Mouse (Mus musculus): Measurements from ENCODE around the gene Creld1.

Creld1 gene

DNA sequence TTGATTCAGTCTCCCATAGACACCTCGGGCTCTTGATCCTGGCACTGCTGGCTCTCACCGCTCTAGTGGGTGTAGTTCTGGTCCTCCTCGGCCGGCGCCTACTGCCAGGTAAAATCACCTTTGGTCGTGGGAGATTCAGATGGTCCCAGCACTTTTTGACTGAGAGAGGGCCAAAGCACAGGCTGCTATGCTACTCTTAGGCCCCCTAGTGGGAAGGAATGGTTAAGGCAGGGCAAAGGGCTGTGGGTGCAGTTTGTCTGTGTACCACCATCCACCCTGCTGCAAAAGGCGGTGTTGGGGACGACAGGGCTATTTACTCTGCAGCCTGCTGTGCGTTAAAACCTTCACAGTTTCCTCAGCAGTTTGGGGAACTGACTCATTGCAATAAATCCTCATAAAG, 14.1 kb upstream of the Creld1 start:
- ATAC-seq (ENCODE audit: insufficient number of reproducible peaks, low FRiP score, low TSS enrichment), result peak; percentile 57; the same call in 1 of the 2 replicates

DNA sequence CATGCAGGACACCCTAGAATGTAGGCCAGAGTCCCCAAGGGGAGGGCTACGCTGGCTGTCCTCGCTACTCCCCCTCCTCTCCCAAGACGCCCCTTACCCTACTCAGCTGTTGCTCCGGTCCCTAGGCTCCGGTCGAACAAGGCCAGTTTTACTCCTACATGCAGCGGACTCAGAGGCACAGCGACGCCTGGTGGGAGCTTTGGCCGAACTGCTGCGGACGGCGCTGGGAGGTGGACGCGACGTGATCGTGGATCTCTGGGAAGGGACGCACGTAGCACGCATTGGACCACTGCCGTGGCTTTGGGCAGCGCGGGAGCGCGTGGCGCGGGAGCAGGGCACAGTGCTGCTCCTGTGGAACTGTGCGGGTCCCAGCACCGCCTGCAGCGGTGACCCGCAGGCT, 13.7 kb upstream of the Creld1 start:
- peak; percentile 63; the same call in 1 of the 2 replicates for ATAC-seq (ENCODE audit: insufficient number of reproducible peaks, low FRiP score, low TSS enrichment)

DNA sequence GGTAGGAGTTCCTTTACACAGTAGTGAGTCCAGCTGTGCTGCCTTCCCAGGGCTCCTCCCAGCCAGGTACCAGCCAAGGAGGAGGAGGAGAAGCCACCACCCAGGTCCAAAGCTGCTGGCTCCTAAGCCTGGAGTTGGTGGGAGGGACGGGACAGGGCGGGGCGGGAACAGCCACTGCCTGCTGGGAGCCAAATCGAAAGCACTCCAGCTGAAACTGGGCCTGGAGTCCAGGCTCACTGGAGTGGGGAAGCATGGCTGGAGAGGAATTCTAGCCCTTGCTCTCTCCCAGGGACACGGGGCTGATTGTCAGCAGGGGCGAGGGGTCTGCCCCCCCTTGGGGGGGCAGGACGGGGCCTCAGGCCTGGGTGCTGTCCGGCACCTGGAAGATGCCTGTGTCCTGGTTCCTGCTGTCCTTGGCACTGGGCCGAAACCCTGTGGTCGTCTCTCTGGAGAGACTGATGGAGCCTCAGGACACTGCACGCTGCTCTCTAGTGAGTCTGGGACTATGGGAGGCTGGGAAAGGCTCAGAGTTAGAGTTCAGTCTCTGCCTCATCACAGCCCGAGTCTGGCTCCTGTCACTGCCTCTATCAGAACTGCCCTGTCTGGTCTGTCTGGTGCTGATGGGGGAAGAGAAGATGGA, 11.7 kb upstream of the Creld1 start, which contains the start of gene Il17rc:
Gene Il17rc, plus strand, starts transcription at position 131 of the 640 bp plus-strand sequence.
- ATAC-seq (ENCODE audit: insufficient number of reproducible peaks, low FRiP score, low TSS enrichment), result no peak

DNA sequence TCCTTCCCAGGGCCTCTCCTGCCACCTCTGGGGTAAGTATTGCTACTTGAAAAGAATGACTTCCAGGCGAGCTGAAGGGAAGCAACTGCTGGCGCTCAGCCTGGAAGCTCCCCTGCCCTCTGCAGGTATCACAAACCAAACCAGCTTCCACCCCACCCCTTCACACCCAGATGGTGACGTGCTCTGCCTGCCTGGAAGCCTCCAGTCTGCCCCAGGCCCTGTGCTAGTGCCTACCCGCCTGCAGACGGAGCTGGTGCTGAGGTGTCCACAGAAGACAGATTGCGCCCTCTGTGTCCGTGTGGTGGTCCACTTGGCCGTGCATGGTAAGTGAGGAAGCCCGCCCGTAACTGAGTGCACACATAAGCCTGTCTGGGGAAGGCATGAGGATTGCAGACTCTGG, 11.0 kb upstream of the Creld1 start:
- ATAC-seq (ENCODE audit: insufficient number of reproducible peaks, low FRiP score, low TSS enrichment), result no peak

DNA sequence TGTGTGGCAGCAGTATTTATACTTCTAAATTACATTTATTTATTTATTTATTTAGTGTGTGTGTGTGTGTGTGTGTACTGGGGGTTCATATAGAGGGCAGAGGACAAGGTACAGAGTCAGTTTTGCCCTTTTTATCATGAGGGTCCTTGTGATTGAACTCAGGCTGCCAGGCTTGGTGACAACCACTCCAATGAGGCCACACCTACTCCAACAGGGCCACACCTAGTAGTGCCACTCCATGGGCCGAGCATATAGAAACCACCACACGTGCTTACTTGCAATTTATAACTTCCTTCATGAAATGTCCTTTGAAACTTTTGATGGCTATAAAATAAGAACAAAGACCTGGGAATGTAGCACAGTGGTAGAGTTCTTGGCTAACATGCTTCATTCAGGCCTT, 9.9 kb upstream of the Creld1 start:
- ATAC-seq (ENCODE audit: insufficient number of reproducible peaks, low FRiP score, low TSS enrichment), result no peak

DNA sequence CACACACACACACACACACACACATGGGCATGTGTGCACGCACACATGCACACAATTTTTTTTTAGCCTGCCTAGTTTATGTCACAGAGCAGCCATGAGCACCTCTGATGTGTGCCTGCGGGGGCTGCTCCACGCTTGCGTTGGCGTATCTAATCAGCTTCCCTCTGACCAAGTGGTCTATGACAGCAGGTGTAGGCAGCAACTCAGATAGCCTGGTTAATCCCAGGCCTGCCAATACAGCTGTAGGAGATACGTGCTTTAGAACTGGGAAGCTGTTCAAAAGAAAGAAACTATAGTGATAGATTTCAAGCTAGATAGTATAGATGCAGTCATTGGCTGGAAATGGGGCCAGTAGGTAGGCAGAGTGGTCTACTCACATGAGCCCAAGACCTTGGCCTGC, 9.4 kb upstream of the Creld1 start:
- ATAC-seq (ENCODE audit: insufficient number of reproducible peaks, low FRiP score, low TSS enrichment), result no peak

DNA sequence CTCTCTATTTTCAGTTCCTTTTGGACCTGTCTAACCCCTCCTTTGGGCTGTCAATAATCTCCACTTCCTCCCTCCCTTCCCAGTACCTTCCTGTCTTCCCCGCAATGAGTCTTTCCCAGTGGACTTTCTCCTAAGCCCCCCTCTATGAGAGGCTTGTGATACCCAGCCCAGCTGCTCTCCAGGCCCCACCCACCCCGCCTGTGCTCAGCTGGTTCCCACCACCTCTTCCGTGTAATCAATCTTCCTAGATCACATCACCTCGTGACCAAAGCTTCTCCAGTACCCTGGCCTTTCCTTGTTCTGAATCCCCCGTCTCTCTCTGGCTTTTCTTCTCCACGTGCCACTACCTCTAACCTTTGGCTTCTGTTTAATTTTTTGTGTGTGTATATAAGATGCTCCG, 5.7 kb upstream of the Creld1 start:
- ATAC-seq (ENCODE audit: insufficient number of reproducible peaks, low FRiP score, low TSS enrichment), result no peak

DNA sequence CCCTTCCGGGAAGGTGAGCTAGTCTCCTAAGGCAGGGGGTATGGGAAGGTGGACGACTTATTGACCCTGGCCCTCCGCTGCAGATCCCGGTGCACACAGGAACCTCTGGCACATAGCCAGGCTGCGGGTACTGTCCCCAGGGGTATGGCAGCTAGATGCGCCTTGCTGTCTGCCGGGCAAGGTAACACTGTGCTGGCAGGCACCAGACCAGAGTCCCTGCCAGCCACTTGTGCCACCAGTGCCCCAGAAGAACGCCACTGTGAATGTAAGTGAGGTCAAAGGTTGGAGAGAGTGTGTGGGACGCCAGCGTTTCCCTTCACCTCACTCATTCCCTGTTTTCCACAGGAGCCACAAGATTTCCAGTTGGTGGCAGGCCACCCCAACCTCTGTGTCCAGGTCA, 4.2 kb upstream of the Creld1 start:
- no peak for ATAC-seq (ENCODE audit: insufficient number of reproducible peaks, low FRiP score, low TSS enrichment)

DNA sequence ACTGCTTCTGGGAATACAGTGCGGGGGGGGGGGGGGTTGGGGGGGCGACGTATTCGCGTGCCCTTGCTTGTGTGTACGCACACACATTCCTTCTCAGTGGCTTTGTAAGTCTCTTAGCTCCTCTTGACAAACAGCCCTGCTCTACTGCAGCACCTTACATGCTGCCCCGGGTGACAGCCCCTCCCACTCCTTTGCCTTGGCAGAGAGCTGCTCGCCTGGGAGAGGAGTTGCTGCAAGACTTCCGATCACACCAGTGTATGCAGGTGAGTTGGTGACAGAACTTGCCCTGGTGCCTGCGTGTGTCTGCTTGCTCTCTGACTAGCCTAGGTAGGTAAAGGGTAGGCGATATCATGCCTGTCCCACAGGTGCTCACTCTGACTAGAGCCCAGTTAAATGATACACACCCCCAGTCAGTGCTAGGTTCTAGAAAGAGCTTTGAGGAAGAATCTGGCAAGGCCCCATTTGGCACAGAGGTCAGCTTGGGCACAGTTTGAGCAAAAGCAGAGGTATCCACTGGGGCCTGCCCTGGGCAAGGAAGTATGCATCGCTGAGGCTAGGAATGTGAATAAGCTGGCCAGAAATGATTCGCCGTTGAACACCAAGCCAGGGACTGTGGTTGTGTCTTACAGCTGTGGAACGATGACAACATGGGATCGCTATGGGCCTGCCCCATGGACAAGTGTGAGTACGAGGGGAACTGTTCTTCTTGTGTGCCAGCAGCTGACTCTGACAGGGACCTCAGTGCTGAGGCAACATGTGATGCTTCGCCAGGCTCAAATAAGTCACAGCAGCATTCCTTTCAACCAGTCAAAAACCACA, 2.3 kb upstream of the Creld1 start:
- no peak for ATAC-seq (ENCODE audit: insufficient number of reproducible peaks, low FRiP score, low TSS enrichment)

DNA sequence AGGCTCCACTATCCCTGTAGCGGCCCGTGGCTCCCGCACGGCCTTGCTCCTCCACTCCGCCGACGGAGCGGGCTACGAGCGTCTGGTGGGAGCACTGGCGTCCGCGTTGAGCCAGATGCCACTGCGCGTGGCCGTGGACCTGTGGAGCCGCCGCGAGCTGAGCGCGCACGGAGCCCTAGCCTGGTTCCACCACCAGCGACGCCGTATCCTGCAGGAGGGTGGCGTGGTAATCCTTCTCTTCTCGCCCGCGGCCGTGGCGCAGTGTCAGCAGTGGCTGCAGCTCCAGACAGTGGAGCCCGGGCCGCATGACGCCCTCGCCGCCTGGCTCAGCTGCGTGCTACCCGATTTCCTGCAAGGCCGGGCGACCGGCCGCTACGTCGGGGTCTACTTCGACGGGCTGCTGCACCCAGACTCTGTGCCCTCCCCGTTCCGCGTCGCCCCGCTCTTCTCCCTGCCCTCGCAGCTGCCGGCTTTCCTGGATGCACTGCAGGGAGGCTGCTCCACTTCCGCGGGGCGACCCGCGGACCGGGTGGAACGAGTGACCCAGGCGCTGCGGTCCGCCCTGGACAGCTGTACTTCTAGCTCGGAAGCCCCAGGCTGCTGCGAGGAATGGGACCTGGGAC, 509 bp upstream of the Creld1 start:
- peak; percentile 57 for ATAC-seq (ENCODE audit: insufficient number of reproducible peaks, low FRiP score, low TSS enrichment)

DNA sequence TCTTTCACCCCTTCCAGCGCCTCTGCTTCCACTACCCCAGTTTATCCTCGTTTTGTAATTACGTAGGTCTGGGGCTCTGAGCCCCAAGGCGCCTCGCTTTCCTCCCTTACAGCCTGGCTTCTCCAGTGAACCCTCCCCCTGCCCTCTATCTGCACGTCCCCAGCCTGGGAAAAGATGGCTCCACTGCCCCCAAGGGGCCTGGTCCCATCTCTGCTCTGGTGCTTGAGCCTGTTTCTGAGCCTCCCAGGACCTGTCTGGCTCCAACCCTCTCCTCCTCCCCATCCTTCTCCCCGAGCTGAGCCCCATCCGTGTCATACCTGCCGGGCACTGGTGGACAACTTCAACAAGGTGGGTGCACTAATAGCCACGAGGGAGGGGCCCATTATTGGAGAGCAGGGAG, 632 bp downstream of the Creld1 start:
- ATAC-seq (ENCODE audit: insufficient number of reproducible peaks, low FRiP score, low TSS enrichment), result peak; percentile 22; the same call in 1 of the 2 replicates

DNA sequence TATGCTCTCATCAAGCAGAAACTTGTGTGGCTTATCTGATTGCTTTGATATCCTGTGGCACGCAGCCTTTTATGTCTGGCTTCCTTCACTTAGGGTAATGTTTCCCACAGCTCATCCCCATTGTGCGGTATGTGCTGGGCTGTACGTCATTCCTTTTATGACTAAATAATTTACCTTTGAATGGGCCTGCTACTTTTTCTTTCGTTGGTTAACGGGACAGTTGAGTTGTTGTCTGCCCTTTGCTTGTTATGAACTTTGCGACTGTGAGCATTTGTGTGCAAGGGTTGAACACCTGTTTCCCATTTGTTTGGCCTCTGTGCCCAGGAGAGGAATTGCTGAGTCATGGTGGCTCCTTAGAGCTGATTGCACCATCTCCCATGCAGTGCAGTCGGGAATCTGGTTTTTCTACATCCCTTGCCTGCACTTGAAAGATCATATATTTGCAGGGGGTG, 4.1 kb downstream of the Creld1 start:
- no peak for ATAC-seq (ENCODE audit: insufficient number of reproducible peaks, low FRiP score, low TSS enrichment)

DNA sequence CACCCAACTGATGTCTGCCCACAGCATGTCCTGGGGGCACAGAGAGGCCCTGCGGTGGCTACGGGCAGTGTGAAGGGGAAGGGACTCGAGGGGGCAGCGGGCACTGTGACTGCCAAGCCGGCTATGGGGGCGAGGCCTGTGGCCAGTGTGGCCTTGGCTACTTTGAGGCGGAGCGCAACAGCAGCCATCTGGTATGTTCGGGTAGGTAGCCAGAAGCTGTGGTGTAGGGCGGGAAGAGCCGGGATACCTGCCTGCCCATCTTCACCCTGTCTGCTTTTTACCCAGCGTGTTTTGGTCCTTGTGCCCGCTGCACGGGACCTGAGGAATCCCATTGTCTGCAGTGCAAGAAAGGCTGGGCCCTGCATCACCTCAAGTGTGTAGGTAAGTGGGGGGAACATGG, 6.3 kb downstream of the Creld1 start:
- ATAC-seq (ENCODE audit: insufficient number of reproducible peaks, low FRiP score, low TSS enrichment), result no peak

DNA sequence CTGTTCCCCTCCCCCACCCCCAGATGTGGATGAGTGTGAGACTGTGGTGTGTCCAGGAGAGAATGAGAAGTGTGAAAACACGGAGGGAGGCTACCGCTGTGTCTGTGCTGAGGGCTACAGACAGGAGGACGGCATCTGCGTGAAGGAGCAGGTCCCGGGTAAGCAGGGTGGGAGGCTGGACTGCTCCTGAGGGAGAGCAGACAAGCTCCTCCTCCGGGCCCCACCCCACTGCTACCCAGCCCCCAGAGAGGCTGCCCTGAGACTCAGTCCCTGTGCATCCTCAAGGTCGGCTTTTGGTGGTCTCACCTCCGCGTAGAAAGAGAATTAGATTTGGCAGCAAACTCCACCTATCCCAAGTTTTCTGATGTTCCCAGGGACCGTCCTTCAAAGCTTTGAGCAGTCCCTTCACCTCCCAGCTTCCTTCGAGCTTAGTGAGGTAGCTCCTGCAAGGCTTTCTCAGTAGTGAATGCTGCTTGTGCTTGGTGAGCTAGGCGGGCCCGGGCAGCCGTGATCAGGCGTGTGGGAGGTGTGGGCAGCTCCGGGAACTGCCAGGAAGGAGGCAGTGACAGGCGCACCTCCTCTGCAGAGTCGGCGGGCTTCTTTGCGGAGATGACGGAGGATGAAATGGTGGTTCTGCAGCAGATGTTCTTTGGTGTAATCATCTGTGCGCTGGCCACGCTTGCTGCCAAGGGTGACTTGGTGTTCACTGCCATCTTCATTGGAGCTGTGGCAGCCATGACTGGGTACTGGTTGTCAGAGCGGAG, 9.2 kb downstream of the Creld1 start:
- no peak for ATAC-seq (ENCODE audit: insufficient number of reproducible peaks, low FRiP score, low TSS enrichment)

DNA sequence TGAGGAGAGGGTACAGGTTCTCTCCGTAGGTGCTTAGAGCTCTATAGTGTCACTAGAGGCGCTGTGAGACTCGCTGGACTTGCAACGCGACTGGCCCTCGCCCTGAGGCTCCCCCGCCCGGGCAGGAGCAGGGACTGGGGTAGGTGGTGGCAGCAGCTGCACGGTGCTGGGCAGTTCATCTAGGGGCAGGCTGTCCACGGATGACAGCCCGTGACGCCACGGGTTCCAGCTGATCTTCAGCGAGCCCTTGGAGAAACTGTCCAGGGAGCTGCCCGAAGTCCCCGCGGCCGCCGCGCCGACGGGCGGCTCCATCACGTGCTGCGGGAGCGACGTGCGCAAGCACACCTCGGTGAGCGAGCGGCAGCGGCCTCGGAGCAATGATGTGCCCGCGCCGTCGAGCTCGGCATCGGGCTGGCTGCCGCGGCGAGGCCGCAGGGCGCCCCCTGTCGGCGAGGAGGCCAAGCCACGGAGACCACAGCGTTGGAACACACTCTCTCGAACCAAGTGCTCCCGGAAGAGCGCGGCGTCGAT, 11.2 kb downstream of the Creld1 start:
- no peak for ATAC-seq (ENCODE audit: insufficient number of reproducible peaks, low FRiP score, low TSS enrichment)

DNA sequence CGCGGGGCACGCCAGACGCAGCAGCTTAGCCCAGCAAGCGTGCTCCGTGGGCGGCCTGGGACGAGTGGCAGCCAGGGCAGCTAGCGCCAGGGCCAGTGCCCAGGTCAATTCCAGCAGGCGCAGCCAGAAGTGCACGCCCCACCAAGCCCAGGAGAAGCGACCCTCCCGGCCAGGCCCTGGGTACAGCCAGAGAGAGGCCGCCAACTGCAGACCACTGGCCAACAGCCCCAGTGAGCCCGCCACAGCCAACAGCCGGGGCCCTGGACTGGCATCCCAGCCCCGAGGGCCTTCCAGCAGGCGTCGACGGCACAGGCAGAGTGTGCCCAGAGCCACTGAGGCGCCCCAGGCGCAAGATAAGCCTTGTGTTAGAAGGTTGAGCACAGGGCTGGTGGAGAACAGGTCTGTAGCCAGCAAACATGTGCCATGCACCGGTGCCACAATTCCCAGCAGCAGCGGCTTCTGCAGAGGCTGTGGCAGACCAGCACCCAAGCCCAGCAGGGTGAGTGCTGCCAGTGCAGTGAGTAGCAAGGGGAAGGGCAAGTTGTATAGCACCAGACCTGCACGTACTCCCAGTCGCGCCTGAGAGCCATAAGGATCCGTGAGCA, 12.1 kb downstream of the Creld1 start:
- ATAC-seq (ENCODE audit: insufficient number of reproducible peaks, low FRiP score, low TSS enrichment), result no peak

DNA sequence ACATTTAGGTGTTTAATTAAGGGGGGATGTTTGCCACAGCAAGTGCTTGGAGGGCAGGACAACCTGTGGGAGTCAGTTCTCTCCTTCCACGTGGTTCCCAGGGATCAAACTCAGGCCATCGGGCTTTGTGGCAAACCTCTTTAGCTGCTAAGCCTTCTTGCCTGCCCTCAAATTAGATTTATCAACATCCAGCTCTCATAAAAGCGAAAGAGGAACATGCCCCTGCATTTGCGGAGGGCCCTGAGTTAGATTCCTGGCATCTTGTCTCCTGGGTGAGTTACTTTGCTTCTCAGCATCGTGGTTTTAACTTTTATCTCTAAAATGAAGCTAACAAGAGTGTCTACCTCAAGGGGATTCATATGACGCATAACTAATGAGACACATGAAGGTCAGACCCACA, 16.2 kb downstream of the Creld1 start:
- no peak for ATAC-seq (ENCODE audit: insufficient number of reproducible peaks, low FRiP score, low TSS enrichment)

DNA sequence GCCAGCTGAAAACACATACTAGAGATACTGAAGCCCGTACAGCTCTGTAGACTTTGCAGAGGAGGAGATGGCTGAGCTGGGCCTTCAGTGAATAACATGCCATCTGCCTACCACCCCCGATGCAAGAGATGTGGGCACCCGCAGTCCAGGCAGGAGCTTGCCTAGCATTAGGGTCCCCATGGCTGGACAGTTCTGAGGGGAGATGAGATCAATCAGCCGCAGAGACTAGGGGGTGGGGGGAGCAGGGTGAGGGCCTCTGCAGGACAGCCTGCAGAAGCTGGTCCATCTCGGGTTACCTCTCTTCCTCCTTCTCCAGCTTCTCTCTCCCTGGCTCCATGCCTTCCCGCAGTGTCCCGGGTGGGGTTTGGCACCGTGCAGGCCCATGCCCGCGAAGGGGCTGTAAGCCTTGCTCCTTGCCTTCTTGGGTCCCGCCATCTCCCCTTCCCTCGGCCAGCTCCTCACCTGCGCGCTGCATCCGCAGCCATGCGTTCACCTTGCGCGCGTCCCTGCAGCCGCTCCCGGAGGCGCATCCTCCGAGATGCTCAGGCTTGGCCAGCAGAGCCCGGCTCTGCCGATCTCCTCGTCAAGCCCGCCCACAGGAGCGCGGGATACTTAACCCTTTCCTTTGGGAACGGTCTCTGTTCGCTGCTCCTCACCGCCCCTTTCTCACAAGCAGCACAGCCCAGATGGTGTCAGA, 18.4 kb downstream of the Creld1 start, which contains the start of gene Prrt3:
Gene Prrt3, minus strand, starts transcription at position 544 of the 697 bp plus-strand sequence.
- ATAC-seq (ENCODE audit: insufficient number of reproducible peaks, low FRiP score, low TSS enrichment), result peak; percentile 87

DNA sequence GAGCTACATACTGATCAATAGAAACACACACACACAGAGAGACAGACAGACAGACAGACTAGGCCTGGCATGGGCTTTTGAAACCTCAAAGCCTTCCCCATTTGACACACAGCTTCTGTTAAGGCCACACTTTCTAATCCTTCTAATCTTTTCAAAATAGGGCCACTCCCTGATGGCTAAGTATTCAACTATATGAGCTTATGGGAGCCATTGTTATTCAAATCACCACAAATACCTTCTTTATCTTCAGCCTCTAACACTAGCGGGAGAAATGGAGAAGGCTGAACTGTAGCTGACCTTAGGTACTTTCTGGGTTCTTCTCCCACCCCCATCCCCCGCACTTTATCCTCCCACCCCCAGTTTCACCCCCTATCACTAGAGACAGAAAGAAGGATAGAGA, 19.7 kb downstream of the Creld1 start:
- ATAC-seq (ENCODE audit: insufficient number of reproducible peaks, low FRiP score, low TSS enrichment), result no peak

All from cerebellum, adult (tissue).